Mouse (Mus musculus) forelimb bud, embryonic 11.5 days (tissue): ENCODE data around the gene Ldb2.

Source experiments
- DNase-seq: peaks from one replicate; pipeline ENCODE4 v3.0.0-alpha.2; 2012; ENCODE audit warnings: low read depth, low spot score

The Ldb2 gene

DNA sequence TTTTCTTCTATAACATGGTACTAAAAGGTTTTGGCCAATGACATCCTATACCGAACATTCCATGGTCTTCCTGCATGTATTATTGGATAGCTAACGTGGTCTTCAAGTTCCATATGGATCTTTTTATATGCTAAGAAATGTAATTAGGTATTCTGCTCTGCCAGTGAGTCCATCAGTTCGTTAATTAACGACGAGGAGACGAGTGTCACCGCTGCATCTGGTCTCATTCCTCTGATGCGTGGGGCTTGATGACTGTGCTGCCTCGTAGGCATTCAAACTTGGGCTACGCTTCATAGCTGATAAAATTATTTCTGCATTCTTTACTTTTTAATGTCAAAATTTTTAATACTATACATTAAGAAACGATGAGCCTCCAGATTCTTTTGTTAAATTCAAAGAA is 251.0 kb downstream of the Ldb2 start:
- DNase-seq = no peak

DNA sequence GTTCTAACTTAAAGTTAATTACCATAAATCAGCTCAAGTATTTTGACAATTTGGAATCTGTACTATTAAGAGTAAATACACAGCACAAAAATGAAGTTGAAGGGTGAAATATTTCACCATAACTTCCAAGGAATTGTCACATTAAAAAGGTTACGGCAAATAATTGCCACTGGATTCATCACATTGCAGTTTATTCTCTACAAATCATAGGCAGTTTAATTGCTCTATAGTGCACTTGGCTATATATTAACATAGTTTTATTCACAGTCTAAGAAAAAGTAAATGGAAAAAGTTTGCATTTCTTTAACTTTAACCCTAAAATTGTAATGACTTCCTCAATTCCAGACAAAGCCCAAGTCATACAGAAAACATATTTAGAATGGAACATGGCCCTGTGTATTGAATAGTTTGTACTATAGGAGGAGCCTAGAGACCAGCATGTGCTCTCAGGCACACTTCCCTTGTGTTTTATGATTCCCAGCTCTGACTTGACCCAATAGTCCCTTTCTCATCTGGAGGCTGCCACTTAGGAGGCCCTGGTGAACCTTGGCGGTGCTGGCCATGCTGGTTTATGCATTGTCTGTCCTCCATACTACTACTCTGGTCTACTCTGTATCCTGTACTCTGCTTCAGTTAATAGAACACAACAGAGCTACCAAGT is 255.9 kb downstream of the Ldb2 start:
- no peak for DNase-seq

DNA sequence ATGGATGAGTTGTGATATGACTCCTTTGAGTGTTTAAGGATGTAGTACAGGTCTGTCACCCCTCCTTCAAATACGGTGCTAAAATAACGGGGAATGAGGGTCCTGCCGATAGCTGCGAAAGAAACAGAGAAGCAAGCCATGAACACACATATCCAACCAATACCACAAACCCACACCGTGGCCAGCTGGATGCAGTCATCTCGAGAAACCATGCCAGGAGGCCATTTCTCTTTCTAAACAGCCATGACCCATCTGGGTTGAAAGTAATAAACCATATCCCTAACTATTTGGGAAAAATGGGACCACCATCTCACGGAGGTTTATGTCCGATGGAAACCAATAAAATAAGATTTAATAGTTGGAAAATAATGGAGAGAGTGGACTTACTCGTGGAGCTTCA is 257.7 kb downstream of the Ldb2 start:
- DNase-seq = no peak

DNA sequence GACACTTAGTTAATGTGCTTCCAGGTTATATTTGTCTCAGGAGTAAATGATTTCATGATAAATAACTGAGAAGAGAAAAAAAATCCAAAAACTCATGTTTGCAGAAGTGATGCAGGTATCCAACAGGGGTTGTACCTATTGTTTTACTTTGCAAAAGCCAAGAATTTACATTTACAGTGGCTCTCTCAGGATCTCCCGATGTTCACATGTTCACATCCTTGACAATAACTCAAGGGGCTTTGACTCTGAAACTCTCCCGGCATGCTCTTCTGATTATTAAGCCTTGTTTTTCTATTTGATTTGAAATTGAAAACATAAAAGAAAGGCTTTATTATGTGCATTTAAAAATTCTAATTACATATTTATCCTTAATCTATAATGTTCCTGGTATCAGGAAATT is 260.8 kb downstream of the Ldb2 start:
- no peak for DNase-seq

DNA sequence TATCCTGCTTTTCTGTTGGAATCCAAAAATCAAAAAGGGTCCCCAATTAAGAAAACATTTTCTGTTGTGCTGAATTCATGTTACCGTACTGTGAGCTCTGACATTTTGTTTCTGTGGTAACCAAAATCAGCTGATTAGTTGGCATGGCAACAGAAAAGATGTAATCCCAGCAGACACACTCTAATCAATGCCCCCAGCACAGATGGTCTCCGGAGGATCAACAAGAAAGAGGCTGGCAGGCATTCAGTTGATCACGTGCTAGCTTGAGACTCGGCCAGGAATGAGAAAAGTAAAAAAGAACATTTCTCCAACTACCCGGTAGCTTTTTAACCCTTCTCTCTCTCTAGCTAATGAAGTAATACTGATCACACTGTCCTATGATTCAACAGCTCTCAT is 261.5 kb downstream of the Ldb2 start:
- no peak for DNase-seq

DNA sequence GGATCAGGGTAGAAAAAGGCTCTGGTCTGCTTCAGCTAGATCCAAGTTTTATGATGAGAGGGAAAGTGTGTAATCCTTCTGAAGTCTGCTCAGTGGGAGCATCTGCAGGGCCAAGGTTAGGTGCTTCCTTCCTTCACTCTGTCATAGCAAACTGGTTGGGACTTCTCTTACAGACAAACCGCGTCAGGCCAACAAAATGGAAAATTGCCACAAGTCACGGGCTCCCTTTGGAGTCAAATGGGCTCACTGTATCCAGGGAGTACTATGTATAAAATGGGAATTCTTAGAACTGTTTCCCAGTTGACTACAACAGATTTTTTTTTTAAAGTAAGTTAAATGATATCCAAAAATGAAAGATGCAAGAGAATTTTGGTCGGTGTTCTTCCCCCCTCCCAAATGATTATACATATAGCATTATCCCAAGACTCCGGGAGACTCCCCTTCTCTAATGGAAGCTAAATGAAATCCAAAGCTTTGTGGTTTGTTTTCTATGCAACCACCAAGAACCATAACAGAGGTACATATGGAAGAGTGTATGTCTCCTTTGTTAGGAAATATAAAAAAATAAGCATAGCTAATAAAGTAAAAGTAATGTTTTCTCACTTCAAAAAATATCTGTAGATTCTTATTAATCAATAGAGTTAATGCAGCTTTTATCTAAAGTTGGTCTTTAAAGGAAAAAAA is 262.0 kb downstream of the Ldb2 start:
- no peak for DNase-seq

DNA sequence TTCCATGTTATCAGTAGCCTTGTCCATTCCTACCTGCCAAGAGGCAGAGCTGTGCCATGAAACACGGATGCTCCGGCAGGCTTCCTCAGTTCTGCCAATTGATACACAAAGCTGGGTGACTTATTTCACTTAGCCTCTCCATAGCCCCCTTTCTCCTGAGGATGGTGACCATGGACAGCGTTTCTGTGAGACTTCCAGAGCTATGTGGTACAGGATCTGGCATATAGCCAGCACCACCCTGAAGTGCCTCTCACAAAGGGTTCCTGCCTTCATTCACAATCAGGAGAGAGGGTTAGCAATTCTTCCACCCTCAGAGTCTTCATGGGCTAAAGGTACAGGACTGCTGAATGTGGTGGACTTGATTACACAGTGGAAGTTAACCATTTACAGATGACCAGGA is 270.0 kb downstream of the Ldb2 start:
- DNase-seq = no peak

DNA sequence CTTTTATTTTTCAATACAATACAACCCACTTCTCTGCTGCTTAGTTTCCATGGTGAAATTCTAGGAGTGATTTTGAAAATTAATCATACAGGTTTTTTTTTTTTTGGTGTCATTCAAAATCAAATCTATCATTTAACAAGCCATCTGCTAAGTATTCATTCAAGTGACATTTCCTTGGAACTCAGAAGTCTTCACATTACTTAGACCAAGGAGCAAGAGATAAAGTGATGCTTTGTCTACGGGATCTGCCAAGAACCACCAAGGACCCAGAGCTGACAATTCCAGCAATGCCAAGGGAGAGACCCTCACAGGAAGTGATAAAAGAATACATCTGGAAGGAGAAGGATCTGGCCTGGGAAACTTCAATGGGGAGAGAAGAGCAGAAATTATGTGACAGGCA is 270.5 kb downstream of the Ldb2 start:
- DNase-seq = no peak

DNA sequence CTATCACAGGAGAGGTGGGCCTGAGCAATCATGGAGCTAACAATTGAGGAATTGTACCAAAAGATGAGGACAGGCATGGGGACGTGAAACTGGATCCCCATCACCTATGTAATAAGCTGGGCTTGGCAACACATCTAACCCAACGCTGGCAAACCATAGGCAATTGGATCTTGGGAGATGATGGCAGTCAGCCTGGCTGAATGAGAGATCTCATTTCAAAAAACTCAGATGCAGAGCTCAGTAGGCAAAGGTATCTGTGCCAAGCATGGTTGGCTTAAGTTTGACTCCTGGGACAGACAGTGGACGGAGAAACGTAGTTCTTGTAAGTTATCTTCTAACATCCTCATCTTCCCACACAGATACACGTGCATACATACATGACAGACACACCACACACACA is 294.3 kb downstream of the Ldb2 start:
- no peak for DNase-seq

DNA sequence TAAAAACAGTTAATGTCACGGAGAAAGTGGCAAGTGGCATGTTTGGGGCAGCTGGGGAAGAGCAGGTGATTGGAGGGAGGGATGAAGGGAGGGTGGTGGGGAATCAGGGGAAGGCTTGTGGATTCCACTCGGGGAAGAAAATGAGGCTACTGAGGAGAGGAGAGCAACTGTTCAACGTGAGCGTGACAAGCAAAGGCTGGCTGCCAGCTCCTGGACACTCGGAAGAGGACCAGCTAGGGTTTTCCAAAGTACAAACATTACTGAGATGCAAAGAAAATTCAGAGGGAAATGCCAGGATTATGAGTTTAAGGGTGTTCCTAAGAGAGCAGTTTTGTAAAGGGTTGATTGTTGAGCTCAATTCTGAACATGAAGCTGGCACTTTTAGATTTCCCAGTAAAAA is 294.7 kb downstream of the Ldb2 start:
- DNase-seq = no peak

DNA sequence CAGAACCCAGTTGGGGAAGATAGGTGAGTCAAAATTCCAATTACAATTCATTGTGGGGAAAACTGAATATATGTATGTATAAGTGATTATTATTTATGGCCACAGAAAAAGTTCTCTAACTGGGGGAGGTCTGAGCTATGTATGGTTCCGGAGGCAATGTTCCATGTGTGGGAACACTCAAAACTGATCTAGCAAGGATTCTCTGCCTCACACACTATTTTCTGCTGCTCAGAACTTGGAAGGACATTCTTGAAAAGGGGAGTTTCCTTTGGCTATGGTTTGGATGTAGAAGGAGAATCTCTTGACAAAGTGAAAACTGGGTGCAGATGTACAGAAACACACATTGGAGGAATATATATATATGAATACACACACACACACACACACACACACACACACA is 301.3 kb downstream of the Ldb2 start:
- DNase-seq = no peak

DNA sequence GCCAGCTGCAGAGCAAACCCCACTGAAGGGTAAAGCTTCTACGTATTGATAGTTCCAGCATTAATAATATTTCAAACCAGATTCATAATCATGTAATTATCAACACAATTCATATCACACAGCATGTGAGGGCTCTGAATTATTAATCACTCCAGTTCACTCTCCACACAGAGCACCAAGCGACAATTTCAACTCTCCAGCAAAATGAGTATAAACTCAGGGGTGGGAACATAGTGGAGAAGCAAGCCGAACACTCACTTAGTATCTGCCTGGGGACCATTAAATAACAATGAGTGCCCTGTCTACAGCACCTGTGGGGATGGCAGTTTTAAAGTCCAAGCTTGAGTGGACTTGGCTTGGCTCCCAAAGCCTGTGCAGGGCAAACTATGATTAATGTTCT is 302.6 kb downstream of the Ldb2 start:
- no peak for DNase-seq

DNA sequence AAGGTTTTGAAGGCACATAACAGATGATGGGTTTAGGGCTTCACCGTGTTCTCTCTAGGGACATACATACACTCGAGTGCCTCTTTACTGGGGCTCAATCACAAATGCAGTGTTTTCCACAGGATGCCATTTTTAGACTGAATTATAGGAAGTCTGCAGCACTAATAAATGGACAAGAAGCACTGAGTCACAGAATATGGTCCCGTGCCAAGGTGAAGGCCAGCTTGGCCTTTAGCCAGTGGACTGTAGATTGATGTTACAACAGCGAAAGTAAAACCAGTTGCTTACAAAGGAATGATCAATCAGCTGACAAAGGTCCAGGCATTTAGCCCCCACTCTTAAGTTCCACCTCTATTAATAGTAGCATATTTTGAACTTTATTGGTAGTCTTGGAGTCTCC is 304.4 kb downstream of the Ldb2 start:
- no peak for DNase-seq

DNA sequence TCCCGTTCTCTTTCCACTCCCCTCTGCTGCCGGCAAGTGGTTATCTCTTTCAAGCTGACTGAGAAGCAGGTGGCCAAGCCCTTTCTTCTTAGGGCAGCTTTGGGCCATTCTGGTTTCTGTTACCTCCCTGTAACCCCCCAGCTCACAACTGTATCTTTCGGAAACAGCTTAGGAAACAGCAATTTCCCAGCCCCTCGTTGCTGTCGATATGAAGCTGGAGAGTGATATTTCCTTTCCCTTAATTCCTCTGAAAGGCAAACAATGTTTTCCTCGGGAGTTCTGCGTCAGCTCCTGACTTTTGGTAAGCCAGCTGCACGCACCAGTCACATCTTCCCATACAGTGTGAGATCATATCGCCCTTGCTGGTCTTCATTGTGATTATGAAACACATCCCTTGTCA is 305.3 kb downstream of the Ldb2 start:
- DNase-seq = no peak

DNA sequence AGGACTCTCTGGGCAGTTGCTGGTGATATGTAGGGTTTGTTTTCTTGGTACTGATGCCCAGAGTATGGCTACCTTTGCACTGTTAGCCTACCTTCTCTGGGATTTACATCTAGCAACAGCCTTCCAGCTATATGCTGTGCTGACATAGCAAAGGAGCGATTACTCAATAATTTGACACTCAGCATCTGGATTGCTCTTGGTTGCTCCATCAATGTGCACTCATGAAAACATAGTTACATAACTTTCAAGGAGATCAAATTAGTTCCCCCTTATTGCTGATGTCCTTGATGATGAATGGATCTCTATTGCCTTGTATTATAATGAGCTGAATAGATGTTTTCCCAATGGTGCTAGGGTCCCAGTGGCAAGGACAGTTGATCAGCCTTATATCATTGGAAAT is 308.0 kb downstream of the Ldb2 start:
- no peak for DNase-seq

DNA sequence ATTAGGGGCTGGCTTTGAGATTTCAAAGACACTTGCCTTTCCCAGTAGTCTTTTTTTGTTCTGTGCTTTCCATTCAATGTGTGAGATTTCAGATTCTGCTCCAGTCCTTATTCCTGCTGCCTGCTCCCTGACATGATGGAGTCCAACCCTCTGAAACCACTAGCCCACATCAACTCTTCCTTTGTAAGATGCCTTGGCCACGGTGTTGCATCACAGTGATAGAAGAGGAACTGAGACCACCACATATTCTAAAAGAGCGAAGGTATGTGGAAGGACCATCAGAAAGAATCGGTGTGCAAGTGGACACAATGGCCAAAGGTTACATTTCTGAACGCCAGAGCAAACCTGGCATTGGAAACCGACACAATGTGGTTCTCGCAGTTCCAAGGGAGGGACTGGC is 309.0 kb downstream of the Ldb2 start:
- DNase-seq = no peak

DNA sequence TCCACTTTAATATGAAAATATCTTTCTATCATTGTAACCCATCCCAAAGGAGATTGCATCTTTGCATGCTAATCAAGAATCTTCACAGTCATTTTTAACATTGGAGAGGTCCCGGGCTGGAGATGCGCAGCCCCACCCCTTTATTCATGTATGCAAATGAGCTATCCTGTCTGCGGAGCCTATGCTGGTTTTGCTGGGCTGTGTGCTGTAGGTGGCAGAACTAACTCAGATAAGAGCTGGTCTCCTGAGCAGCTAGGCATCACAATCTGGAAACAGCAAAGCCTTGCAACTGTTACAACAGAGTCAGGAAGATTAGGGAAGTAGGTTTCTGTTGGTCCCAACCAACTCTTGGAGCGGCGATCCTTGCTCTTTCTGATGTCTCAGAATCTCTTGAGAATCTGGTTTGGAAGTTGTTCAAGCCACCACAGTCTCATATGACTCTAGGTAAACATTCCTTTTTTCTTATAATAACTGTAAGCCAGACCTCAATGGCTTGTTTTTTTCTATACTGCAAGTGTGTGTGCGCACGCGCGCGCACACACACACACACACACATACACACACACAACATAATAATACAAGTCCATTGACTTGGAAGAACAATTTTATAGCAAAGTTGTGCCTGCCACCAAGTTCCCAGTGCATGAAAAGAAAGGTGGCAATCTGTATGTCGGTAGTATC is 315.9 kb downstream of the Ldb2 start:
- DNase-seq = no peak

DNA sequence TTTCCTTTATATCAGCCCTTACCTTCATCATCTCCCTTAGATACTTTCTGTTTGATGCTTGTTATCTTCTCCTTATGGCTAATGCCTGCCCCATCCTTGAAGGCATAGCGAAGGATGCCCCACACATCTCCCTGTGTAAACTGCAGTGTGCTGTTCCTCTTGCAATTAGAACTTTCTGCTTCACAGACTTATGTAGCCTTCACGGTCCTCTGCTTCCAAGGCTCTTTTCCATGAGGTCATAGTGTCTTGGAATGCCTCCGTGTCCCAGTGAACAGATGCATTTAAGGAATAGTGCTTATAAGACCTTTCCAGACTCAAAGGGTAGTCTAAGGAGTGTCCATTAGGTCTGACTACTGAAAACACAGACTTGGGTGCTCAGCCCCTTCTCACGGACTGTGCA is 318.1 kb downstream of the Ldb2 start:
- no peak for DNase-seq

DNA sequence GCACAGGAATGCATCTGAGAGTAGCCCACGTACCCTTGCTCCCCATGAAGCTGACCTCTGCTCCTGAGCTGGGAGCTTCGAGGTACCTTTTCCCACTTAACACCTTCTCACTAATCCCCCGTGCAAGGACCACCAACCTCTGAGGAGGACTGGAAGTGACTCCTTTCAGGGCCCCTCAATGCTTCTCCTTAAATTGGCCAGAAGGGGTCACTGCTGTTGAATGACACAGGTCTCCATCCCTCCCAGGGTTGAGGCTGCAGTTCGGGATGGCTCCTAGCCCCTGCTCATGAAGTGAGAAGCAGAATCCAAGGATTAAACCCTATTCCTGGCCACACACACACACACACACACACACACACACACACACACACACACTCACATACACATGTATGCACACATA is 323.1 kb downstream of the Ldb2 start:
- DNase-seq = peak; percentile 32

DNA sequence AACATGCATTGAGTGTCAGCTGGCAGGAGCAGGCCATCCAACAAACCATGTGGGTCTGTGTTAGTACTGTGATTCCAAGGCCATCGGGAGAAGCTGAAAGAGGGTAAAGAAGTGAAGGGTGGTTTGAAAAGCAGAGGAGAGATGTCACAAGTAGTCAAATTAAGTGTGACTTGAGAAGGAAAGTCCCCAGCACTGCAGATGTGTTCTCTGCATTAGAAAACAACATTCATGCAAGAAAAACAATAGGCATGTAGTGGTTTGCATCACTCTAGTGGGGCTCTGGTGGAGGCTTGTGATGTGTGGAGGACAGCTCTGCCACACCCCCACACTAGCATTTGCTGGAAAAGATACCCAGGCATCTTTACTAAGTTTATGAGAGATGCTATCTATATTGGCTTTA is 323.9 kb downstream of the Ldb2 start:
- DNase-seq = no peak

DNA sequence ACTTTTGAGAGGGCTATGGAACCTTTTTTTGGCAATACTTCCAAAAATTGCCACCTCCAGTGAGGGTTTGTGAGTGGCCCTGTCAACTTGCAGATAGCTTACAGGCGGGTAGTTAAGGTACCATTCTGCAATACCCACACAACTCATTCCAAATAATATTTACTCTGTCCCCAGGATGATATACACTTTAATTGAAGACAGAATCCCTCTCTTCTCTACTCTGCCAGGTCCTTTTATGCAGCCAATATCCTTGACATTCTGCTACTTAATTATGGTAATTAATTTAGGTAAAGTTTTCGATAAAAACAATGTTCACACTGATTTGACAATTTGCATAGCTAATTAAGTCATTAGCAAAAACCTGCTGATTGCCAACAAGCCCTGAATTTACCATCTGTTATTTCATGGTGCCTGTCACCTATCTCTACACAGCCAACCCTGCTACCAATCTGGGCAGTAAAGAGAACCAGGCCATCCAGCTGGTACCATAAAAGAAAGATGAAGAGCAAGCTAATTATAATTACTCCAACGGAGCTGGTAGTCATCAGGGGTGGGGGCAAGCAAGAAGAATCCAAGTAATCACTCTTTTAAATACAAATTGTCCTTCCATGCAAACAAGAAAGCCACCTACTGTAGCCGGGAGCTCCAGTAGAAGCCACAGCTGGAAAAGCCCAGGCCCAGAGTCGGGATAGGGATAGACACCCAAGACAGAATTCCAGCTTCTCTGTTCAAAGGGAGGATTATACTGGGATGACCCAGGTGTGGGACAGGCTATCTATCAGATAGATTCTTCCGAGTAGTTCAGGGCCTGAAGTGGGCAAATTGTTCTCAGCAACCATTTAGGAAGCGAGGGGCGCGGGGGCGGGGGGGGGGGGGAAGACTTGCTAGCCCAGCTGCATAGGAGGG is 325.4 kb downstream of the Ldb2 start:
- DNase-seq = no peak

DNA sequence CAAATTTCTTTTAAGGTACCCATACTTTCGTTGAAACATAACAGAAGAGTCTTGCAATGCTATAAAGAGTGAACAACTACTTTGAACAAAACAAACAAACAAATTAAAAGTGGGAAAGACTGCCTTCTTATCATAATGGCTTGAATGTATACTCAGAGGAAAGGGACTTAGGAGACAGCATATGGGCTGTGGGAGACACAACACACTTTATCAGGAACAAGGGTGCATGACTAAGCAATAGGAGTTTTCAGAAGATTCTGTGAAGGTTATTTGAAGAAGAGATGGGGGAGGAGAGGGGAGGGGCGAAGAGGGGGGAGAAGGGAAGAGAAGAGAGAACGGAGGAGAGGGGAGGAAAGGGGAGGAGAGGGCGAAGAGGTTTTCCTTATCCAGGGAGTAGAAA is 334.2 kb downstream of the Ldb2 start:
- DNase-seq = no peak
